Mouse (Mus musculus): ENCODE measurements at regions not wholly inside any gene's neighbourhood (a gene's known extent, or its start where the extent isn't known, plus 50 kb on each side); places are given as distances from the start of the nearest gene placed in this dataset.
A peak's percentile ranks its signal among the peaks of the same experiment; 100 is the strongest.

GRCm38 (mm10) chr4:87451251-87451650 lies 221.0 kb upstream of the Slc24a2 start:
- WGBS = 79% methylated on average over 5 of the region's 5 CpGs
- no peaks in the 10 kb centered on the region for H3K4me1 ChIP-seq
- no peak for ATAC-seq
- H3K4me2 ChIP-seq = no peak overlapping the region
- H3K9me3 ChIP-seq (replicated peaks) = no peaks in the 10 kb centered on the region
- 0 out of 2 replicates have a peak, but pooled peaks cover 3% of the 10 kb centered on the region for H3K27me3 ChIP-seq
- H3K4me3 ChIP-seq = no peak overlapping the region
- no peak overlapping the region for H3K9ac ChIP-seq
- no peak overlapping the region for H3K27ac ChIP-seq
- no peaks in the 10 kb centered on the region for H3K36me3 ChIP-seq (ENCODE audit: poor library complexity, severe bottlenecking)

- H3K9ac ChIP-seq = no peak overlapping the region
- H3K4me3 ChIP-seq = no peak overlapping the region
- no peak overlapping the region for H3K4me2 ChIP-seq
- no peaks in the 10 kb centered on the region for H3K9me3 ChIP-seq (replicated peaks)
- ATAC-seq = no peak
- no peaks in the 10 kb centered on the region for H3K4me1 ChIP-seq
- H3K27me3 ChIP-seq = no peaks in the 10 kb centered on the region
- WGBS = 79% methylated on average over 4 of the region's 4 CpGs
- no peak overlapping the region for H3K27ac ChIP-seq
- H3K36me3 ChIP-seq (ENCODE audit: poor library complexity, severe bottlenecking) = no peaks in the 10 kb centered on the region
Measured at GRCm38 (mm10) chr4:87448338-87448737, 218.1 kb upstream of the Slc24a2 start.

GRCm38 (mm10) chr4:87446856-87447255 lies 216.6 kb upstream of the Slc24a2 start:
- H3K36me3 ChIP-seq (ENCODE audit: poor library complexity, severe bottlenecking) = no peaks in the 10 kb centered on the region
- H3K4me2 ChIP-seq = no peak overlapping the region
- no peaks in the 10 kb centered on the region for H3K9me3 ChIP-seq (replicated peaks)
- no peak for ATAC-seq
- H3K9ac ChIP-seq = no peak overlapping the region
- no peaks in the 10 kb centered on the region for H3K4me1 ChIP-seq
- H3K27me3 ChIP-seq = no peaks in the 10 kb centered on the region
- 63% methylated on average over 3 of the region's 3 CpGs for WGBS
- H3K27ac ChIP-seq = no peak overlapping the region
- H3K4me3 ChIP-seq = no peak overlapping the region

DNA sequence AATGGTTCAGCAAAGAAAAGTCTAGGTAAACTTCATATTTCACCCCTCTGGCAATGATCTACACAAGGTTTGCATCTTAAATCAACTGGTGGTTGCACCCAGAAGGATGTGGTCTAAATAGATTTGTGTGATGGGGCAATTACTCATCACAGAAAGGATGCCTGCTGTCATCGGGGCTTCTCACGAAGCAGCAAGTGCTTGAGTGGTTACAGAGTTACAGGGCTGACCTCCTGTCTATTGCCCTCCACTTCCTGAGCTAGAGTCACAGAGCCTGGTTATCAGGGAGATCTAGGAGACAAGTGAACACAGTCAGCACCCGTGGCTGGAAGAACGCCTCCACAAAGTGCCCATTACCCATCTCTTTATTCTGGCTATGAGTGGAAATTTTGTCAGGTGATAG lies 203.9 kb upstream of the Slc24a2 start:
- ATAC-seq = no peak

DNA sequence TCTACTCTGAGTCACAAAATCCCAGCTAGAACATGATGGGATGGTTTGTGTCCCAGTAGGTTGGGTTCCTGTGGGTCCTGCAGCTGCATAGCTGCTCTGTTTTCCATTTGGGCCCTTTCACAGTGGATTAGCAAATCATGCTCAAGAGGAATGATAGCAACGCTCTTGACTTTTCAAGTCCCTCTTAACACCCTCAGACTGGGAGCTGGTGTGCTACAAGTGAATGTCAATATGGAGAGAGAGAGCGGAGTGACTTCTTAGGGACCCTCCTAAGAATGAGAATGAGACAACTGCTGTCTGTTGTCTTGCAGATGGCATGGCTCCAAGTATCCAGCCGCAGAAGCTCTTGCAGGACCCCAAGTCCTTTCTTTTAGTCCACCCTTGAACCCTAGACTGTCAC lies 198.1 kb upstream of the Slc24a2 start:
- Histone ChIP-seq H3K27ac (no peak overlapping the region), H3K4me1 (no peaks in the 10 kb centered on the region), H3K9me3 (replicated peaks) (0 out of 2 replicates have a peak, but pooled peaks cover 2% of the 10 kb centered on the region), H3K27me3 (no peaks in the 10 kb centered on the region), H3K4me2 (no peak overlapping the region), H3K9ac (no peak overlapping the region), H3K4me3 (no peak overlapping the region), H3K36me3 (ENCODE audit: poor library complexity, severe bottlenecking) (no peaks in the 10 kb centered on the region)
- no peak for ATAC-seq
- 76% methylated on average over 3 of the region's 3 CpGs for WGBS

More for the DNA sequence above, 203.9 kb upstream of the Slc24a2 start:
- no peak overlapping the region for H3K4me3 ChIP-seq
- H3K9ac ChIP-seq = no peak overlapping the region
- H3K9me3 ChIP-seq (replicated peaks) = 0 out of 2 replicates have a peak, but pooled peaks cover 2% of the 10 kb centered on the region
- no peak overlapping the region for H3K4me2 ChIP-seq
- WGBS = 86% methylated on average over 4 of the region's 4 CpGs
- H3K27ac ChIP-seq = no peak overlapping the region
- H3K4me1 ChIP-seq = no peaks in the 10 kb centered on the region
- H3K27me3 ChIP-seq = no peaks in the 10 kb centered on the region
- H3K36me3 ChIP-seq (ENCODE audit: poor library complexity, severe bottlenecking) = no peaks in the 10 kb centered on the region

- 73% methylated on average over 1 of the region's 1 CpGs for WGBS
- no peak overlapping the region for H3K9ac ChIP-seq
- H3K4me1 ChIP-seq = peaks cover 11% of the 10 kb centered on the region
- no peak overlapping the region for H3K27ac ChIP-seq
- no peaks in the 10 kb centered on the region for H3K36me3 ChIP-seq (ENCODE audit: poor library complexity, severe bottlenecking)
- H3K4me2 ChIP-seq = no peak overlapping the region
- no peaks in the 10 kb centered on the region for H3K9me3 ChIP-seq (replicated peaks)
- no peak for ATAC-seq
- H3K27me3 ChIP-seq = no peaks in the 10 kb centered on the region
- H3K4me3 ChIP-seq = no peak overlapping the region
Measured at GRCm38 (mm10) chr4:87424066-87424465, 193.8 kb upstream of the Slc24a2 start.

- Histone ChIP-seq H3K9me3 (replicated peaks) (no peaks in the 10 kb centered on the region), H3K4me1 (peaks cover 11% of the 10 kb centered on the region), H3K9ac (no peak overlapping the region), H3K4me2 (no peak overlapping the region), H3K36me3 (ENCODE audit: poor library complexity, severe bottlenecking) (no peaks in the 10 kb centered on the region), H3K27me3 (no peaks in the 10 kb centered on the region), H3K4me3 (no peak overlapping the region), H3K27ac (no peak overlapping the region)
- 0 out of 2 replicates have a peak, but pooled peaks have one; percentile 30 for ATAC-seq
- WGBS = 19% methylated on average over 6 of the region's 6 CpGs
Measured at GRCm38 (mm10) chr4:87422588-87422987, 192.3 kb upstream of the Slc24a2 start.

- H3K9ac ChIP-seq = no peak overlapping the region
- no peak for ATAC-seq
- H3K4me3 ChIP-seq = no peak overlapping the region
- 74% methylated on average over 6 of the region's 6 CpGs for WGBS
- H3K4me1 ChIP-seq = peaks cover 7% of the 10 kb centered on the region; the same call in 1 of the 2 replicates
- H3K36me3 ChIP-seq (ENCODE audit: poor library complexity, severe bottlenecking) = no peaks in the 10 kb centered on the region
- no peak overlapping the region for H3K4me2 ChIP-seq
- H3K27me3 ChIP-seq = no peaks in the 10 kb centered on the region
- H3K27ac ChIP-seq = no peak overlapping the region
- no peaks in the 10 kb centered on the region for H3K9me3 ChIP-seq (replicated peaks)
Measured at GRCm38 (mm10) chr4:87403354-87403753, 173.1 kb upstream of the Slc24a2 start.

GRCm38 (mm10) chr4:87402173-87402556 lies 171.9 kb upstream of the Slc24a2 start:
- Histone ChIP-seq H3K4me2 (no peak overlapping the region), H3K27me3 (no peaks in the 10 kb centered on the region), H3K4me1 (peaks cover 7% of the 10 kb centered on the region; the same call in 1 of the 2 replicates), H3K36me3 (ENCODE audit: poor library complexity, severe bottlenecking) (no peaks in the 10 kb centered on the region), H3K4me3 (no peak overlapping the region), H3K9me3 (replicated peaks) (no peaks in the 10 kb centered on the region), H3K27ac (no peak overlapping the region), H3K9ac (no peak overlapping the region)
- no peak; the same call in 1 of the 2 replicates for ATAC-seq
- 66% methylated on average over 7 of the region's 7 CpGs for WGBS

DNA sequence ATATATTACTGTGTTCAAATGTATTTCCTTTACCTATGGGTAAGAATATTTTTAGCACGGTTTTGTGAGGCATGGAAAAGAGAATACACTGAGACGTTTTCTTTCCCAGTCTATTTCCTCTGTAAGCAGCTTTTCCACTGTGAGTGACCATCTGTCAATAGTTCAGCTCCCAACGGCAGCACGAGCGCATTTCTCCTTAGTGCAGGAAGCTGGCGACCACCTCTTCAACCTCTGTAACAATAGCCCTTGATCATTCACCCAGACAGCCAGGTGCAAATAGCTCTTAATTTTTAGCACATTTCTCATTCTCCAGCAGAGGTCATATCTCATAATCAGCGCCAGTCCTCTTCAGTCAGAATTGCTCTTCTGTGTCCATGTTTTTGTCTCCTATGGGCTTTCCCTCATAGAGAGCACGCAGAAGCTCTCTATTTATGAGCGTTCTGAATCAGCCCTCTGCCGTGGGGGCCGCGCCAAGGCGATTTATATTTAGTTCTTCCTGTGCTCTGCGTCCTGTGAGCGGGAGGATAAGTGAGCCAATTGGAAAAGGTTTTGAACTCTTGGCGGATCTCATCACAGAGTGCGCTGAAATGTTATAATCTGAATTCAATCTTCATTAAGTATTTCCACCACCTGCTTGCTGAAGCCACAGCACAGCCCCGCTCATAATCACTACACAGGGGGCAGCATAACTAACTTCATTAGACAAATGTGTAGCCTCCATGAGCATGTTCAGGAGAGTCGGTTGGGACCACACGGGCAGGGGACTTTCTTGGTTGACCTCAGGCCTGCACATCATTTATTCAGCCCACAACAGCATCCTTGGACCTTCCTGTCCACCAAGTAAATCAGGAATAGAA lies 171.3 kb upstream of the Slc24a2 start:
- H3K4me2 ChIP-seq = peak overlapping the region; percentile 24; the same call in 1 of the 2 replicates
- no peak overlapping the region for H3K9ac ChIP-seq
- H3K4me1 ChIP-seq = peaks cover 7% of the 10 kb centered on the region; the same call in 1 of the 2 replicates
- no peak overlapping the region for H3K4me3 ChIP-seq
- peak overlapping the region; percentile 60 for H3K27ac ChIP-seq
- no peaks in the 10 kb centered on the region for H3K36me3 ChIP-seq (ENCODE audit: poor library complexity, severe bottlenecking)
- peak; percentile 62 for ATAC-seq
- 55% methylated on average over 20 of the region's 20 CpGs for WGBS
- H3K9me3 ChIP-seq (replicated peaks) = no peaks in the 10 kb centered on the region
- H3K27me3 ChIP-seq = no peaks in the 10 kb centered on the region

DNA sequence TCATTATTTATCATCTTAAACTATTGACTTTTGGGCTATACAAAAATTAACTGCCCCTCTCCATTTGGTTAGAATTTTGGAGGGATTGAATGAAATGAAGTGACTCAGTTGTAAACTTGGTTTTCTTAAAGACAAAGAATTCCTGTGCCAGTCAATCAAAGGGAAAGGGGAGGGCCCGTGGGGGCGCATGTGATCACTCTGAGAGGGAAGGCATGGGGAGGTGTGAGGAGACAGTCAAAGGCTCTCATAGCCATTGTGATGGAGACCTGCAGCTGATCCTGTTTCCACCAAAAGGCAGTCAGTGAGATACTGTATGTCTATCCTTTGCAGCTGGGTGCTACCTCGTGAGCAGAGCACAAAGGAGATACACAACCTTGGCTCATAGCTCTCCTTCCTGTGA lies 156.6 kb upstream of the Slc24a2 start:
- 69% methylated on average over 3 of the region's 3 CpGs for WGBS
- H3K27ac ChIP-seq = no peak overlapping the region
- no peak for ATAC-seq
- no peak overlapping the region for H3K4me2 ChIP-seq
- no peak overlapping the region for H3K9ac ChIP-seq
- no peaks in the 10 kb centered on the region for H3K27me3 ChIP-seq
- H3K4me1 ChIP-seq = peaks cover 18% of the 10 kb centered on the region
- no peak overlapping the region for H3K4me3 ChIP-seq
- no peaks in the 10 kb centered on the region for H3K9me3 ChIP-seq (replicated peaks)
- no peaks in the 10 kb centered on the region for H3K36me3 ChIP-seq (ENCODE audit: poor library complexity, severe bottlenecking)

DNA sequence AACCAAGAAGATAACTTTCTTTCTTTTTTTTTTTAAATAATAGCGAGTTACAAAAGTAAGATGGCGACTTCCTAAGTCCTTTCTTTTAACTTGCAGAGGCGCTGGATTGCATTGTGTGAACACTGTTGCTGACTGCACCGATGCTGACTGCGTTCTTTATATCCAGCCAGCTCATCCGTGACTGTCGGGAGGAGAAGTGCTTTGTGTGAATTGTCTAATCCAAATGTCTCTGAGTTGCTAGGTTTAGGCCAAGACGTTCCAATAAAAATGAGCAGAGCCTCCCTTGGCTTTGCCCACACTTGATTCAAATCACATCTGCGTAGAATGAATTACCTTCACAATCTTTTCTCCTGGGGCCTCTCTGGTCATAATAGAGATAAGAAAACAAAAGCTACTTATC lies 156.0 kb upstream of the Slc24a2 start:
- no peak overlapping the region for H3K4me2 ChIP-seq
- no peak for ATAC-seq

More for the DNA sequence above, 156.0 kb upstream of the Slc24a2 start:
- Histone ChIP-seq H3K27ac (no peak overlapping the region), H3K4me1 (peaks cover 18% of the 10 kb centered on the region), H3K36me3 (ENCODE audit: poor library complexity, severe bottlenecking) (no peaks in the 10 kb centered on the region), H3K9ac (no peak overlapping the region), H3K4me3 (no peak overlapping the region), H3K27me3 (no peaks in the 10 kb centered on the region), H3K9me3 (replicated peaks) (no peaks in the 10 kb centered on the region)
- 22% methylated on average over 9 of the region's 9 CpGs for WGBS
